Mouse (Mus musculus): ENCODE data around the gene Olfr111. TPM values are rescaled to one million over a fixed set of nuclear protein-coding genes. Genes with fewer than 3 reads are reported as not detected.

The Olfr111 gene
- polyA plus RNA-seq (2012; rRNA removed) = 0.03 and 0.06 TPM in 2 replicates

DNA sequence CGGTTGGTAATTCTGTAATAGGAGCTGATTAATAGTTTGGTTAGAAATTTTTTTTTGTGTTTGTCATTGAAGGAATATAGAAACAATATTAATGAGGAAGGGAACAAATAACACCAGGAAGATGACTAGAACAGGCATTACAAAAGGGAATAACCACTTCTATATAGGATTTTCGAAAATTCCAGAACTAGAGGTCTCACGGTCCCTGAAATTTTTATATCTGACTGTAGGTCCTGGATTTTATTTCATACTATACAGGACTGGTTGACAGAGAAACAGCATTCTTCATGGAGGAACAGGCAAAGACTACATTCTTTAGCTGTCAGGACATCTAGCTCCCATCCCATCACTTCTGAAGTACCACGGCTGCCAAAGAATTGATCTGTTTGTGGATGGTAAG lies at the start of gene Olfr111:
Gene Olfr111 (plus strand): TSS at position 301 of the 400 bp plus-strand sequence.

DNA sequence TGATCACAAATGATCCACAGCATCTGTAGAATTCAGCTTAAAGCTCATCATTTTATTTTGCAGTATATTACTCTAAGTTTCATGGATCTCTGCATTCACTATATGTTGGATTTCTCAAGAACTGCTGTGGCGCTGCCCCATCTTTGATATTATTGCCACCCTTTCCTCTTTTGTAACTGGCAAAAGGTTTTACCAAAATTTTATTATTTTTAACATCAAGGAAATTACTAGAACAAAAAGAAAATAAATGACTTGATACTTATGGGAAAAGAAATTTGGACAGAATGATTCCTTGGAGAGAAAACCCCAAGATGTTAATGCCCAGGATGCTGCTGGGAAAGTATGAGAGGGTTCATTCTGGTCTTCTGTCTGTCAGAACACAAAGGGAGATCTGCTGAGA lies 49.2 kb upstream of the Olfr111 start, which contains the start of gene Olfr109:
Gene Olfr109 (plus strand): TSS at position 301 of the 400 bp plus-strand sequence.

DNA sequence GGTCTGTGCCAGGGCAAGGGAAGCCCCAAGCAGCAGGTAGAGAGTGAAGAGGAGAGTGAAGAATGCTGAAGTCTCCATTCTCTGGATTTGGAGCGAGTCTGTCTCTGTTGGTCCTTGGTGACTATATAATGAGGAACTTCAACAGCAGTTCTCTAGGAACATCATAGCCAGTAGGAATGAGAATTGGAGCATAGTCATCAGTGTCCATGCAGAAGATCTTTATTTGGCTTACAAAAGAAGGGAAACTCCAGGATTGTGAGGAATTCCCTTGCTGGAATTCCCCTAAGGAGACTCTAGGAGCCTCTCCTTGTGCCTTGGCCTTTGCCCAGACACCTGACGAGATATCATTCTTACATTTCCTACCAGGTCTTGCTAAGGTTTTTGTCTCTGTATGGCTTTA lies 24.4 kb upstream of the Olfr111 start, which contains the start of gene H2-M2:
Gene H2-M2 (minus strand): TSS at position 101 of the 400 bp plus-strand sequence.

DNA sequence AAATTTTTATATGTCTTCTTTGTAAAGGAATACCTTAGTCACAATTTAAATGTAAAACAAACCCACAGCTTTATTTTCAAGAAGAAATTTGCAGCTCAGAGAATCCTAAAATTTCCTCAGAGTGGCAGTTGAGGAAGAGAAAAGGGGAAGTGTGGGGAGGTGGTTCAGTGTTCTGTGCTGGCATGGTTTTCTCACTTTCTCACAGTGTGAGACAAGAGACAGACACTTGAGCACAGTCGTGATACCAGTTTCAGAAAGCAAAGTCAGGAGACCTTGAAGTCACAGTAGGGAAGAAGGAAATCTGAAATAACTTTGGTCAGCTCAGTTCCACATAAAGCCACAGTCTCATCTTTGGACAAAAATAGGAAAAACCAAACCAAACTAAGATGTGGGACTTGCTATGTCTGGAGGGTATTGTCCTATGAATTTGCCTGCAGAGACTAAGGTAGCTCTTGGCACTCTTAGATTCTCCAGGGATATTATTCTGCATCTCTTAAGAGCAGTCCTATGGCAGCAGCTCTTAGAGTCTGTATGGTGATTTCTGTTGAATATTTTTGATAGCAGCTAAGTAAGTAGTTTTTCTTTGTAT lies 15.8 kb upstream of the Olfr111 start, which contains the start of gene Olfr110:
Gene Olfr110 (plus strand): TSS at position 539 of the 589 bp plus-strand sequence.

DNA sequence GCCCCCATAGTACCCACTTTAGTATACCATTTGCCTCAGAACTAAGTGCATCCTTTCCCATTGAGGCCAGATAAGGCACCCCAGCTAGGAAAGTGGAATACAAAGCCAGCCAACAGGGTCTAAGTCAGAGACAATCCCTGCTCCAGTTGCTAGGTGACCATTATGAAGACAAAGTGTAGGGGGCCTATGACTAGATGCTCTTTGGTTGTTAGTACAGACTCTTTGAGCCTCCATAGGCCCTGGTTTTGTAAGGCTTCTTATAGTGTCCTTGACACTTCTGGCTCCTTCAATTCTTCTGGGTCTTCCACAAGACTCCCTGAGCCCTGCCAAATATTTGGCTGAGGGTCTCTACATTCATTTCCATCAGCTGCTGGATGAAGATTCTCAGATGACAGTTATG lies 61.5 kb downstream of the Olfr111 start, which contains the start of gene Olfr112:
Gene Olfr112 (minus strand): TSS at position 101 of the 400 bp plus-strand sequence.

DNA sequence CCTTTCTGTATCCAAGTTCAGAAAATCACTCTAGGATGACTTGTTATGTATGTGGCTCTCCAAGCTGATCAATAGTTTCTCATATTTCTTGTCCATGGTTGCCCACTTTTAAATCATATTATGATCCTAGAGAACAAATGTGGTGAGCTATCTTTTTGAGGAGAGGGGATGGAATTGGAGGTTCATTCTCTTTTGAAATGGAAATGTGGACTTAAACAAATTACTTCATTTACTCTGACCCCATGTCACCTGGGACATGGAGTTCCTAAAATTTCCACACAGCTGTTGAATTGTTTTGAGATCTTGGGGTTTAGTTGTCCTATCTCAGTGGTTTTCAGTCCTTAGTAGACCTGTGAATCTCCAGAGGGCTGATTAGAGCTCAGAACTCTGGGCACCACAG lies 69.7 kb downstream of the Olfr111 start, which contains the start of gene Olfr113:
Gene Olfr113 (minus strand): TSS at position 101 of the 400 bp plus-strand sequence.

Other genes starting within 250 kb of the Olfr111 start
- not detected in 2 replicates for gene Olfr98, start 244.3 kb upstream of the Olfr111 start, polyA plus RNA-seq (2012; rRNA removed)
- 0.87 and 1.1 TPM in 2 replicates for gene H2-M3, start 237.8 kb upstream of the Olfr111 start, polyA plus RNA-seq (2012; rRNA removed)
- gene Olfr99, start 224.6 kb upstream of the Olfr111 start, polyA plus RNA-seq (2012; rRNA removed) = not detected in 2 replicates
- gene Olfr101, start 203.7 kb upstream of the Olfr111 start, polyA plus RNA-seq (2012; rRNA removed) = not detected in 2 replicates
- not detected in 2 replicates for gene Olfr102, start 191.0 kb upstream of the Olfr111 start, polyA plus RNA-seq (2012; rRNA removed)
- gene Olfr103, start 168.3 kb upstream of the Olfr111 start, polyA plus RNA-seq (2012; rRNA removed) = not detected in 2 replicates
- not detected in 2 replicates for gene Olfr104-ps, start 148.4 kb upstream of the Olfr111 start, polyA plus RNA-seq (2012; rRNA removed)
- not detected in 2 replicates for gene Olfr105-ps, start 129.0 kb upstream of the Olfr111 start, polyA plus RNA-seq (2012; rRNA removed)
- gene Olfr106-ps, start 117.6 kb upstream of the Olfr111 start, polyA plus RNA-seq (2012; rRNA removed) = not detected in 2 replicates
- not detected in 2 replicates for gene Olfr107, start 108.8 kb upstream of the Olfr111 start, polyA plus RNA-seq (2012; rRNA removed)
- not detected in 2 replicates for gene Olfr108, start 62.5 kb upstream of the Olfr111 start, polyA plus RNA-seq (2012; rRNA removed)
- gene Olfr109, start 49.1 kb upstream of the Olfr111 start, polyA plus RNA-seq (2012; rRNA removed) = not detected in 2 replicates
- 0.02 TPM in 1 of 2 replicates, not detected in the other for gene H2-M2, start 24.5 kb upstream of the Olfr111 start, polyA plus RNA-seq (2012; rRNA removed)
- not detected in 2 replicates for gene Olfr110, start 15.6 kb upstream of the Olfr111 start, polyA plus RNA-seq (2012; rRNA removed)
- gene Olfr112, start 61.4 kb downstream of the Olfr111 start, polyA plus RNA-seq (2012; rRNA removed) = not detected in 2 replicates
- gene Olfr113, start 69.6 kb downstream of the Olfr111 start, polyA plus RNA-seq (2012; rRNA removed) = not detected in 2 replicates
- not detected in 2 replicates for gene Olfr114, start 84.7 kb downstream of the Olfr111 start, polyA plus RNA-seq (2012; rRNA removed)
- not detected in 2 replicates for gene Olfr115, start 119.1 kb downstream of the Olfr111 start, polyA plus RNA-seq (2012; rRNA removed)
- not detected in 2 replicates for gene Olfr116, start 119.2 kb downstream of the Olfr111 start, polyA plus RNA-seq (2012; rRNA removed)
- gene Olfr117, start 155.8 kb downstream of the Olfr111 start, polyA plus RNA-seq (2012; rRNA removed) = not detected in 2 replicates
- gene Olfr118, start 159.0 kb downstream of the Olfr111 start, polyA plus RNA-seq (2012; rRNA removed) = not detected in 2 replicates
- gene Olfr119, start 188.5 kb downstream of the Olfr111 start, polyA plus RNA-seq (2012; rRNA removed) = not detected in 2 replicates
- gene Olfr120, start 213.8 kb downstream of the Olfr111 start, polyA plus RNA-seq (2012; rRNA removed) = not detected in 2 replicates
- gene Olfr121, start 240.8 kb downstream of the Olfr111 start, polyA plus RNA-seq (2012; rRNA removed) = not detected in 2 replicates

All from liver, embryonic 14 days (tissue).